Mouse (Mus musculus) limb, embryonic 15.5 days (tissue): ENCODE results near the gene Fbn1. TPM values are rescaled to one million over a fixed set of nuclear protein-coding genes. Genes with fewer than 3 reads are reported as not detected.

Experiments used
- ATAC-seq: fragments of 200-750 bp; cut with Nextera tagmentation; 2 replicates; pipeline ENCODE4 v1.8.0; 2017; ENCODE audit warnings: low read depth, moderate TSS enrichment; ENCODE audit not compliant: insufficient number of reproducible peaks, low FRiP score, low TSS enrichment
- H3K27ac ChIP-seq: fragments of 300-500 bp; sonication (generic); 2 replicates; pipeline ENCODE4 v1.5.1; 2015; ENCODE audit warnings: moderate library complexity, mild to moderate bottlenecking, inconsistent platforms
- H3K27me3 ChIP-seq: fragments of 300-500 bp; sonication (generic); 2 replicates; pipeline ENCODE4 v1.6.1; 2015; ENCODE audit warnings: inconsistent platforms
- H3K36me3 ChIP-seq: fragments of 300-500 bp; sonication (generic); 2 replicates; pipeline ENCODE4 v1.6.1; 2015; ENCODE audit warnings: inconsistent platforms
- H3K4me1 ChIP-seq: fragments of 300-500 bp; sonication (generic); 2 replicates; pipeline ENCODE4 v1.6.1; 2015; ENCODE audit warnings: inconsistent platforms
- H3K4me2 ChIP-seq: fragments of 300-500 bp; sonication (generic); 2 replicates; pipeline ENCODE4 v1.6.1; 2015; ENCODE audit warnings: mild to moderate bottlenecking, inconsistent platforms
- H3K4me3 ChIP-seq: fragments of 300-500 bp; sonication (generic); 2 replicates; pipeline ENCODE4 v1.5.1; 2015; ENCODE audit warnings: mild to moderate bottlenecking, inconsistent platforms
- H3K9ac ChIP-seq: fragments of 300-500 bp; sonication (generic); 2 replicates; pipeline ENCODE4 v1.6.1; 2015; ENCODE audit warnings: inconsistent platforms
- H3K9me3 ChIP-seq: fragments of 300-500 bp; sonication (generic); 2 replicates; pipeline ENCODE4 v1.6.1; 2016; ENCODE audit warnings: inconsistent platforms
- WGBS: fragments of 180-500 bp; shearing (Covaris S2); methylation state at CpG from one replicate; pipeline ENCODE4 v1.1.7; 2015; 5-methylcytosine and 5-hydroxymethylcytosine counted together
- polyA plus RNA-seq: library from polyadenylated mRNA; unstranded; fragments of >200 nt; fragmentation: Nextera tagmentation; extraction: Ambion mirVana; gene quantifications from 2 replicates; pipeline ENCODE4 v1.2.1, GENCODE M21; 2015

Fbn1 gene
- 30.3 and 31.2 TPM in 2 replicates for polyA plus RNA-seq

DNA sequence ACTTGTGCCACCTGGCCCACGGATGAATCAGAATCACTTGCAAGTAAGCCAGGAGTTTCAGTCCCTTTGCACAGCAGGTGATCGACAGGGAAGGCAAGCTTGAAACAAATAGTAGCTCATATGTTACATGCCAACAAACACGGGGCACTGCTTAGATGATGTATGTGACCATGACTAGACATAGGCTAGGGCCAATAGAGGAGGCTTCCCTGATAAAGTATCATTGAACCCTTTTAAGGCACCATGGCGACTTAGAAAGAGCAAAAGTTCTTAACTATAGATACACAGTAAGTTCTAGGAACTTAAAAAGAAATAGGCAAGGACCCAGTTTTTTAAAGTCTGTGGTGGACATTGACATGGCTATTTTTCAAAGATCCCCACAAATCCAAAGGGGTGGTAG, at the start of gene Fbn1:
Gene Fbn1, minus strand, starts transcription at position 101 of the 400 bp plus-strand sequence.
- no peaks in the 10 kb centered on the region for H3K9me3 ChIP-seq
- H3K27ac ChIP-seq = peak within 1 kb of the TSS; percentile 95
- WGBS = 79% methylated on average over 4 of the region's 4 CpGs
- H3K4me1 ChIP-seq = peaks cover 17% of the 10 kb centered on the region
- H3K36me3 ChIP-seq = no peaks in the 10 kb centered on the region
- H3K4me2 ChIP-seq = peak within 1 kb of the TSS; percentile 85
- peak within 1 kb of the TSS; percentile 87 for H3K9ac ChIP-seq
- no peak for ATAC-seq
- H3K27me3 ChIP-seq = peaks cover 7% of the 10 kb centered on the region
- H3K4me3 ChIP-seq = peak within 1 kb of the TSS; percentile 78

DNA sequence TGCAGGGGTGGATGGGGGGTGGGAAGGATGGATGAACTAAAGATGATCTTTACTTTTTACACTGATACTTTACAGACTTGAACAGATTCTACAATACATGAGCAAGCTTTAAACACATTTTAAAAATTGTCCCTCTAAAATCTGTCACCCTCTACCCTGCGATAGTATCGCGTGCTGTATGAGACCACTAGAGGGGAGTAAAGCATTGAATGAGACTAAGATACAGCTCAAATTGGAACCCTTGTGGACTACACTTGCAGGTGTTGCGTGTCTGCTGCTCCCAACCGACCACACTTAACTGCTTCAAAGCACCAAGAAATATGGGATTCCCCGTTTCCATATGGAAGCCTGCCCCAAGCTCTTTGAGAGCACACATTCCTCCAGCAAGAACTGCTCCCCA, 48.0 kb upstream of the Fbn1 start:
- no peaks in the 10 kb centered on the region for H3K36me3 ChIP-seq
- no peak for ATAC-seq
- no peaks in the 10 kb centered on the region for H3K9me3 ChIP-seq
- H3K4me2 ChIP-seq = no peak overlapping the region
- no peak overlapping the region for H3K9ac ChIP-seq
- H3K27ac ChIP-seq = no peak overlapping the region
- no peak overlapping the region for H3K4me3 ChIP-seq
- H3K27me3 ChIP-seq = no peaks in the 10 kb centered on the region
- WGBS = 65% methylated on average over 6 of the region's 6 CpGs
- peaks cover 4% of the 10 kb centered on the region; the same call in 1 of the 2 replicates for H3K4me1 ChIP-seq

DNA sequence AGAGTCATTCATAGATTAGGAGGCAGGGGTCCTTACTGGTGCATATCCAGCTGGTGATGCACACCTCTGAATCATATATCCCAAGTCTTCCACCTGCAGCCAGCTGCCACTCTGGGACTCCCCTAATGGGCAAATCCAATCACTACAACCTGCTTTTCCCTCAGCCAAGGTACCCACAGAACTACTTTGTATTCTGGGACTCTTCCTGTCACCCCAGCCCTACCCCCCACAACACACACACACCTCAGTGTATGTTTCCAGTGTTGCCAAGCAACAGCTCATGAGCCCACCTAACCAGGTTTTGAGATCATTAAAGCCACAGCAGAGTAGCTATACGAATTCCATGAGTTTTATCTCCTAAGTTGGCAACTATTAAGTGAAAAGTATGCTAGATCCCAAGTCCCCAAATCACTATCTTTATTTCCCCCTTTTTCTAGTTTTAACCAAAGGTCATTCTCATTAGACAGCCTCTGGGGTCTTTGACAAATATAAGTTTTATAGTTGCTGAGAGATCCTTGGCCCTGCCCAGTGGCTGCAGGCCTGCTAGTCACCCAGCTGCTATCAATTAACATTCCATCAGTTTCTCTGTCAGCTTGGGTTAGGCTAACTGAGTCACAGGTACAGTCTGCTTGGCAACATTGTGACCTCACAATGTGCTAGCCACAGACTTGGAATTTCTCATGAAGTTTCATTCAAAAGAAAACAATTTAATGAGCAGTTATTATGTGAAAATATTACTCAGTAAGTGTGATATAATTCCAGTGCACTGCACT, 41.2 kb upstream of the Fbn1 start:
- Histone ChIP-seq H3K9me3 (no peaks in the 10 kb centered on the region), H3K4me1 (peaks cover 4% of the 10 kb centered on the region; the same call in 1 of the 2 replicates), H3K9ac (no peak overlapping the region), H3K4me2 (no peak overlapping the region), H3K36me3 (no peaks in the 10 kb centered on the region), H3K4me3 (no peak overlapping the region), H3K27ac (no peak overlapping the region), H3K27me3 (no peaks in the 10 kb centered on the region)
- no peak for ATAC-seq
- WGBS = 17% methylated on average over 1 of the region's 1 CpGs

DNA sequence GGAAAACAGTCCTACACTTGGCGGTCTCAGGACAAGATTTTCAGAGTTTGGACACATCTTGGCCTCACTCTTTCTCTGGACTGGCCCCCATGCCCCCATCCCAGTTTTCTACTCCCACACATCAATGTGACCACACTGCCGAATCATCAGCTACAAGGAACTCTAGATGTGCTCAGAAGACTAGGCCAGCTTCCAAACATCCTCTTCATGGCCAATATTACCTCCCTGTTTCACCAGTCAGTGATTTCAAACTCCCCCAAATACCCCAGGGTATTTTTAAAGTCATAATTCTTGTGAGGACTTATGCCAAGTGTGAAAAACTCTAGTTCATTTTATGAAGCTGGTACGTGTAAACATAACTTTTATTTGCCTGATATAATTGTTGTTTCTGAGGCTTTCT, 37.2 kb upstream of the Fbn1 start:
- H3K27ac ChIP-seq = no peak overlapping the region
- no peak overlapping the region for H3K4me3 ChIP-seq
- no peaks in the 10 kb centered on the region for H3K36me3 ChIP-seq
- H3K27me3 ChIP-seq = no peaks in the 10 kb centered on the region
- no peak overlapping the region for H3K9ac ChIP-seq
- WGBS = 57% methylated on average over 3 of the region's 3 CpGs
- no peaks in the 10 kb centered on the region for H3K9me3 ChIP-seq
- H3K4me1 ChIP-seq = no peaks in the 10 kb centered on the region
- no peak overlapping the region for H3K4me2 ChIP-seq
- ATAC-seq = no peak

DNA sequence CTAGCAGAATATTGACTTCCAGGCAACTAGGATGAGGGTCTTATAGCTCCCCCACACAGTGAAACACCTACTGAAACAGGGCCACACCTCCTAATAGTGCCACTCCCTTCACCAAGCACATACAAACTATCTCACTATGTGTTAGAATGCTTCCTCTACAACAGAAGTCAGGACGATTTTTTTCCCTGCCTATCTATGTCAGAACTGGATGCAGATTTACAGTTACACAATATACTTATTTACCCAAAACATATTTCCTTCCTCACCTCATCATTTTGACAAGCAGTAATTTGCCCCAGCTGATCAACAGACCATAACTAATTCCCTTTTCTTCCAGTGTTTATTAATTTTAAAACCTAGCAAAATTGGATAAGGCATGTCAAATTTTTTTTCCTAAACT, 35.9 kb upstream of the Fbn1 start:
- no peaks in the 10 kb centered on the region for H3K9me3 ChIP-seq

DNA sequence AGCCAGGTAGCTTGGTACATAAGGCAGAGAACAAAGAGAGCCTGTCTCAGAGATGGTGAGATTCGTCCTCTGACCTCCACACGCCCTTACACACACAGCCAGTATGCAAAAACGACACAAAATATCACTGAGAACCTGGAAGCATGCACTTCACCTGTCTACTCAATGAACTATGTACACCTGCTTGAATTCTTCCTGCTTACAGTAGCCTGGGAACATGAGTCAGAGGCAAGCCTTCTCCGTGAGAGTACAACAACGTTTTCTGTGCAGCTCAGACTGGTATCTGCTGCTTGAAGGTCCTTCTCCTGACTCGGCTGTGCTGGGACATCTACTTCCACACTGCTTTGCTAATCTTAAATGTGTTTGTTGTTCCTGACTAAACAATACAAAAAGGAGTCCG, 33.7 kb upstream of the Fbn1 start:
- Histone ChIP-seq H3K36me3 (no peaks in the 10 kb centered on the region), H3K9me3 (no peaks in the 10 kb centered on the region), H3K27ac (no peak overlapping the region), H3K4me1 (no peaks in the 10 kb centered on the region), H3K9ac (no peak overlapping the region), H3K4me2 (no peak overlapping the region), H3K4me3 (no peak overlapping the region), H3K27me3 (no peaks in the 10 kb centered on the region)
- ATAC-seq = no peak
- WGBS = 80% methylated on average over 7 of the region's 7 CpGs

More for the DNA sequence above, 35.9 kb upstream of the Fbn1 start:
- no peak for ATAC-seq
- H3K27ac ChIP-seq = no peak overlapping the region
- WGBS = 60% methylated on average over 1 of the region's 1 CpGs
- H3K27me3 ChIP-seq = no peaks in the 10 kb centered on the region
- H3K36me3 ChIP-seq = no peaks in the 10 kb centered on the region
- H3K4me3 ChIP-seq = no peak overlapping the region
- no peaks in the 10 kb centered on the region for H3K4me1 ChIP-seq
- H3K9ac ChIP-seq = no peak overlapping the region
- H3K4me2 ChIP-seq = no peak overlapping the region

DNA sequence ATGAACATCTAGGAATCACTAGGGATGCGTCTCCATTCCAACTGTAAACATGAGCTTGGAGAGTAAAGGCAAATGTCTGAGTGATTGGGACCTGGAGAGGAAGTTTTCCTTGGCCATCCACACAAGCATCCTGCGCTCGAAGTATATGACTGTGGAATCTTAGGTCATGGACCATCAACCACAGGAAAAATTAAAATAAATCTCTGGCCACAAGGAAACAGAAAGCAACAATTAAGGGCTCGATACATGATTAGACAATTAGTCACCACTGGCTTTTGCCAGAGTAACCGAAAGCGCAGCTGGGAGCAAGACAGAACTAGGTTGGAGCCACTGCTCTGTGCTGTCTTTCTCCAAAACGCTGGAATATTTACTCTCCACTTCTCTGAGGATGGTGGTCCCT, 32.8 kb upstream of the Fbn1 start:
- Histone ChIP-seq H3K27me3 (no peaks in the 10 kb centered on the region), H3K9me3 (no peaks in the 10 kb centered on the region), H3K4me3 (no peak overlapping the region), H3K27ac (no peak overlapping the region), H3K4me2 (no peak overlapping the region), H3K4me1 (no peaks in the 10 kb centered on the region), H3K36me3 (no peaks in the 10 kb centered on the region), H3K9ac (no peak overlapping the region)
- WGBS = 68% methylated on average over 7 of the region's 7 CpGs
- no peak for ATAC-seq

DNA sequence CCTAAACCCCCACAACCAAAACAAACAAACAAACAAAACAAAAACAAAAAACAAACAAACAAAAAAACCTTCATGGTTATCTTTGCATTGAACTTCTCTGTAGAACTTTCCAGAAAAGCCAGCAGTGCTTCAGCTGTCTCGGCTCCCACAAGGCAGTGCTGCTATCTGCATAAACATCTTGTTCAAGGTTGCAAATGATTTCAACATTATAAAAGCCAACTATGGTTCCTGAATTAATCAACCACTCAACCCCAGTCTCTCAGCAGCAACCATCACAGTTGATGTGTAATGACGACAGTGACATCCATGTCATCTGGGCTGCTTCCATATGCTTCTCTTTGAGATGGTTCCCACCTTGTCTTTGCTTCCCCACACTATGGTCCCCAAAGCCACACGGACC, 31.8 kb upstream of the Fbn1 start:
- Histone ChIP-seq H3K27me3 (no peaks in the 10 kb centered on the region), H3K27ac (no peak overlapping the region), H3K9ac (no peak overlapping the region), H3K4me2 (no peak overlapping the region), H3K4me1 (no peaks in the 10 kb centered on the region), H3K4me3 (no peak overlapping the region), H3K9me3 (no peaks in the 10 kb centered on the region), H3K36me3 (no peaks in the 10 kb centered on the region)
- WGBS = 89% methylated on average over 3 of the region's 3 CpGs
- ATAC-seq = no peak

DNA sequence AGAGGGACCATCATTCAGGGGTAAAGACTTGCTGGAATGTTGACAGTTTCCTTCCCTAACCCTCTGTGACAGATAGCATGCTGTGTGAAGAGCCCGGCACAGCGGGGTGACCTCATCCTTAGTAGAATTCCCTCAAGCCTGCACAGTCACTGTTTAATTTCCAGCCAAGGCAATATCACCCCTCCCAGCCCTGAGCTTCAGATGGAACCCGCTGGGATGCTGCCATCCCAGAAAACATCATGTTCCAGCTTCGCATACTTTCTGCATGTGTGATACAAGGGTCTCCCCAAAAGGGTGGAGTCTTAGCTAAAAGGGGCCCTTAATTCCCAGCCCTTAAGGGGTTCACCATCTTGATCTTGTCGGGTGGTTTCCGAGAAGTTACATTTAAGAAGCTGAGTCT, 22.9 kb upstream of the Fbn1 start:
- WGBS = 63% methylated on average over 6 of the region's 6 CpGs
- Histone ChIP-seq H3K9me3 (no peaks in the 10 kb centered on the region), H3K36me3 (no peaks in the 10 kb centered on the region), H3K4me2 (no peak overlapping the region), H3K27ac (no peak overlapping the region), H3K4me1 (no peaks in the 10 kb centered on the region), H3K9ac (no peak overlapping the region), H3K4me3 (no peak overlapping the region), H3K27me3 (no peaks in the 10 kb centered on the region)
- peak; percentile 65; the same call in 1 of the 2 replicates for ATAC-seq

DNA sequence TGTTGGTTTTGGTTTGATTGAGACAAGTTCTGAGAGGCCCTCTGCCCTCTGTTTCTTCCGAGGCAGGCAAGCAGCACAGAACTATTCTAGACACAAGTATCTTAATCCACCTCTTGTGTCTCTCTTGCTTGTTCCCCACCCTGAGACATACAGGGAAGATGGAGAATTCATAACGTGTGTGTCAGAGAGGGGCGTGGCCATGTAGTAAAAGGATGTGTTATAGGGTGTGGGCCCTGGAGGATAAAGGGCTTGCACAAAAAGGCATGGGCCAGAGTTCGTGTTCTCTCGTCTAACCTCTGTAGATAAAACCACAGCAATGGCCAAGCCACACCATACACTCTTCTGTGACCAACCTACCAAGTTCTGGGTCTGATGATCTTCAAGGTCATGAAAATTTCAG, 18.8 kb upstream of the Fbn1 start:
- Histone ChIP-seq H3K27me3 (no peaks in the 10 kb centered on the region), H3K9me3 (no peaks in the 10 kb centered on the region), H3K36me3 (no peaks in the 10 kb centered on the region), H3K4me3 (no peak overlapping the region), H3K4me2 (no peak overlapping the region), H3K9ac (no peak overlapping the region), H3K4me1 (no peaks in the 10 kb centered on the region), H3K27ac (no peak overlapping the region)
- no peak for ATAC-seq
- WGBS = 81% methylated on average over 5 of the region's 5 CpGs

DNA sequence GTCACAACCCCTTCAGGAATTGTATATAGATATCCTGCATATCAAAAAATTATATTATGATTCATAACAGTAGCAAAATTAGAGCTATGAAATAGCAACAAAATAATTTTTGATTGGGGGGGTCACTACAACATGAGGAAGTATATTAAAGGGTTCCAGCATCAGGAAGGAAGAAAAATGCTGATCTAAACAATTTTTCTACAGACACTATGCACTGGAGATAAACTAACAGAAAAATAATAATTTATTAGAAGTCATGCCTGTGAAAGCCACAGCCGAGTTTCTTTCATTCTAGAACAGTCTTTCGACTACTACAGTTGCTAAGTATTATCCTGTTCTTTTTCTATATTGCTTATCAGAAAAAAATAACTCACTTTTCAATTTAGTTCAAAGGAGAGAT, 17.7 kb upstream of the Fbn1 start:
- Histone ChIP-seq H3K27me3 (no peaks in the 10 kb centered on the region), H3K9me3 (no peaks in the 10 kb centered on the region), H3K9ac (no peak overlapping the region), H3K4me1 (no peaks in the 10 kb centered on the region), H3K4me2 (no peak overlapping the region), H3K4me3 (no peak overlapping the region), H3K36me3 (no peaks in the 10 kb centered on the region), H3K27ac (no peak overlapping the region)
- no peak for ATAC-seq
- 77% methylated on average over 2 of the region's 2 CpGs for WGBS

DNA sequence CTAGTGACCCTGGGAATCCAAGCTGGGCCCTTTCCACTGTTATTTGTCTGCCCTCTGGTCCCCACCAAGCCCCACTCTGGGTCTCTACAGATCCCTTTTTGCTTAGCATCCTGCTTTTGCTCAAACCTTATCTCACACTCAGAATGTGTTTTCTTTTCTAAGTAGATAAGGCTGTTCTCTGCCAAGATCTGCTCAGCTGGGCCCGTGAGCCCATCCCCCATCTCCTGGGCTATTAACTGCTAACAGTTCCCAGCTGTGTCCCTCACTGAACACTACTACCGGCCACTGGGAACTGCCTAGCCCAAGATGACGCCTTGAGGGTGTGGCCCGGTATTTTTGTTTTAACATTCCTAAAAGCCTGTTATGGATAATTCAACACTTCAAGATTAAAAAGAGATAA, 8.8 kb upstream of the Fbn1 start:
- 6% methylated on average over 4 of the region's 4 CpGs for WGBS
- ATAC-seq = no peak
- Histone ChIP-seq H3K4me2 (no peak overlapping the region), H3K4me1 (0 out of 2 replicates have a peak, but pooled peaks cover 3% of the 10 kb centered on the region), H3K27ac (no peak overlapping the region), H3K27me3 (no peaks in the 10 kb centered on the region), H3K9me3 (no peaks in the 10 kb centered on the region), H3K9ac (no peak overlapping the region), H3K36me3 (no peaks in the 10 kb centered on the region), H3K4me3 (no peak overlapping the region)
